Mouse (Mus musculus) midbrain, embryonic 10.5 days (tissue): ENCODE measurements around the gene Ppp4r3a. TPM values are rescaled to one million over a fixed set of nuclear protein-coding genes. Genes with fewer than 3 reads are reported as not detected.

Experiments used
- DNase-seq: peaks from one replicate; pipeline ENCODE4 v3.0.0-alpha.2; 2017; ENCODE audit warnings: low spot score
- H3K27ac ChIP-seq: fragments of 300-500 bp; sonication (generic); replicated peaks from 2 replicates; pipeline ENCODE4 v1.5.1; 2016; ENCODE audit warnings: mild to moderate bottlenecking
- H3K27me3 ChIP-seq: fragments of 300-500 bp; sonication (generic); 2 replicates; pipeline ENCODE4 v1.6.1; 2016; ENCODE audit warnings: low read depth, mild to moderate bottlenecking; ENCODE audit not compliant: poor library complexity, severe bottlenecking
- H3K36me3 ChIP-seq: fragments of 300-500 bp; sonication (generic); 2 replicates; pipeline ENCODE4 v1.6.1; 2016; ENCODE audit warnings: mild to moderate bottlenecking, moderate library complexity
- H3K4me1 ChIP-seq: fragments of 300-500 bp; sonication (generic); 2 replicates; pipeline ENCODE4 v1.6.1; 2016
- H3K4me3 ChIP-seq: fragments of 300-500 bp; sonication (generic); 2 replicates; pipeline ENCODE4 v1.5.1; 2016; ENCODE audit warnings: mild to moderate bottlenecking, moderate library complexity
- H3K9me3 ChIP-seq: fragments of 300-500 bp; sonication (generic); replicated peaks from 2 replicates; pipeline ENCODE4 v1.6.1; 2016; ENCODE audit warnings: mild to moderate bottlenecking
- WGBS: fragments of 180-500 bp; shearing (Covaris S2); methylation state at CpG from one replicate; pipeline ENCODE4 v1.1.7; 2016; 5-methylcytosine and 5-hydroxymethylcytosine counted together
- polyA plus RNA-seq: library from polyadenylated mRNA; unstranded; fragments of >200 nt; fragmentation: Nextera tagmentation; extraction: Ambion mirVana; gene quantifications from 2 replicates; pipeline ENCODE4 v1.2.1, GENCODE M21; 2016

Gene Ppp4r3a
- polyA plus RNA-seq, 1 experiment from 2014 or later, result 51.5 TPM

DNA sequence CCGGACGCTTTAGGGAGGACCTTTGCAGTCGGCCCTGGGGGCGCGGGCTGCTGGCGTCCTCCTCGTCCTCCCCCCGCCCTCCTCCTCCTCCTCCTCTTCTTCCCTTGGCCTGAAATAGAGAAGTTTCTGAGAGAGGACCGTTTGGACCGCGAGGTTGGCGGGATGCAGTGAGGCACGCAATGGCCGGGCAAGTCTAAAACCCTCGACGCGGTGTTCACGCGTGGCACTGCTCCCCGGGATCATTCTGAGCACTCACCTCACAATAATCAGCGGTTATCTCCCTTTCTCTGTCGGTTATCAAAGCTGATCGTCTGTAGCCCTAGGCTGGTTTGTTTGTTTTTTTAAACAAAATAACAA, 315 bp upstream of the Ppp4r3a start:
- H3K27me3 ChIP-seq, result no peaks in the 10 kb centered on the region
- no peaks in the 10 kb centered on the region for H3K9me3 ChIP-seq
- peaks cover 31% of the 10 kb centered on the region for H3K4me1 ChIP-seq
- under 1% methylated on average over 23 of the region's 23 CpGs for WGBS
- peak overlapping the region; percentile 99 for H3K27ac ChIP-seq
- H3K36me3 ChIP-seq, result peaks cover 29% of the 10 kb centered on the region
- peak overlapping the region; percentile 100 for H3K4me3 ChIP-seq
- DNase-seq, result no peak

DNA sequence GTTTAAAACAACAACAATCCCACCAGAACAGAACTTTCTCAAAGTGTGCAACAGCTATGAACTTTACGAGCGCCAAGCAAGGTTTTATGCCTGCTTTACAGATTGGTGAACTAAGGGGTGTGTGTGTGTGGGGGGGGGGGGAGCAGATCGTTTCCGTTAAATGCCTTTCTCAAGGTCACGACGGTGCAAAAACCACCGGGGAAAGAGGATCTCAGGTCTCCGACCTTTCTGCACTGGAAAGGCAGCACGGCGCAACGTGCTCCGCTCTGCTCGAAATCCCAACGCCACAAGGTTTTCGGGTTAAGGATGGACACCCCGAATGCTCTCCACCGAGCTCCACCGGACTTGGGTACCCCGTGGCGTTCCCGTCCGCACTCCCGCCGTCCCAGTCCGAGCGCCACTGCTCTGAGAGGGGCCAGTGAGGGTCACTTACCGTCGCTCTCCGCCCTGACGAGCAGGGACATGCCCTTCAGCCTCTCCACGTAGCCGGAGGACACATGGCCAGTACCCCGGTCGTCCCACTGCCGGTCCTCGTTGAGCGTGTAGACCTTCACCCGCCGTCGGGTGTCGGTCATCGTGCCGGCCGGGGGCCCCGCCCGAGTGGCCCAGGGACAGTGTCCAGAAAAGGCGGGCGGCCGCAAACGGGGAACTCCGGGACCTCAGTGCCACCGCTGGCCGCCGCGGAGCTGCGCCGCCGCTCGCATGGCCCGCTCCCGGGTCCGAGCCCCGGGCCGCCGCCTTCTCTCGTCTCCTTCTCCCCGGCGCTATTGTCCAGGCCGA, 1.0 kb downstream of the Ppp4r3a start:
- Histone ChIP-seq H3K9me3 (no peaks in the 10 kb centered on the region), H3K27ac (peak overlapping the region; percentile 99), H3K27me3 (no peaks in the 10 kb centered on the region), H3K36me3 (peaks cover 41% of the 10 kb centered on the region), H3K4me3 (peak overlapping the region; percentile 100), H3K4me1 (peaks cover 31% of the 10 kb centered on the region)
- peak; percentile 56 for DNase-seq
- under 1% methylated on average over 68 of the region's 69 CpGs for WGBS

DNA sequence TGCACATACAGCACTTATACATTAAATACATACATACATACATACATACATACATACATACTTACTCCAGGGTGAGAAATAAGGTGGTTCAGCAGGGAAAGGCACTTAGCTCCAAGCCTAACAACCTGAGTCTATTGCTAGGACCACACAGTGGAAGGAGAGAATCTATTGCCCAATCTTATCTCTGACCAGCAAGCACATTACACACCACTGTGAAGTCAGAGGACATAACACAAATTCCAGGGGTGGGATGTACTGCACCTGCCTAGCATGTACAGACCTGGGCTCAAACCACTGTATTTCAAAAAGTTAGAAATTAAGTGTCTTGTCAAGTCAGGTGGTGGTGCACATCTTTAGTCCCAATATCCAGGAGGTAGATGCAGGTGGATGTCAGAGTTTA, 5.5 kb downstream of the Ppp4r3a start:
- no peak overlapping the region for H3K27ac ChIP-seq
- H3K27me3 ChIP-seq, result no peaks in the 10 kb centered on the region
- DNase-seq, result no peak
- no peak overlapping the region for H3K4me3 ChIP-seq
- peaks cover 85% of the 10 kb centered on the region for H3K36me3 ChIP-seq
- no peaks in the 10 kb centered on the region for H3K9me3 ChIP-seq
- peaks cover 21% of the 10 kb centered on the region for H3K4me1 ChIP-seq

DNA sequence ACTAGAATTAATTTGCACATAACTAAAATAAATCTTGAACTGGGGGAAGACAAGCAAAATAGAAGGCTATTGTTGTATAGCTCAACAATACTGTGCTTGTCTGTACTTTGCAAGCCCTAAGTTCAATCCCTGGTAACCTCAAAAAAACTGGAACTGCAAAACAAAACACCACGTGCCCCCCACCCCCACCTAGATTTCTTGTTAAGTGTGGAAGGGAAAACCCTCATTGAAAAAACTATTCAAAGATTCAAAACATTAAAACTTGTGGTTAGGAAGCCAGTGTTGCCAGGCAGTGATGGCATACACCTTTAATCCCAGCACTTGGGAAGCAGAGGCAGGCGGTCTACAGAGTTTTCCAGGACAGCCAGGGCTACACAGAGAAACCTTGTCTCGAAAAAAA, 8.1 kb downstream of the Ppp4r3a start:
- WGBS, result 89% methylated on average over 3 of the region's 3 CpGs
- no peak overlapping the region for H3K27ac ChIP-seq
- no peak for DNase-seq
- no peaks in the 10 kb centered on the region for H3K27me3 ChIP-seq
- no peak overlapping the region for H3K4me3 ChIP-seq
- no peaks in the 10 kb centered on the region for H3K9me3 ChIP-seq
- peaks cover 97% of the 10 kb centered on the region for H3K36me3 ChIP-seq
- peaks cover 4% of the 10 kb centered on the region; the same call in 1 of the 2 replicates for H3K4me1 ChIP-seq

DNA sequence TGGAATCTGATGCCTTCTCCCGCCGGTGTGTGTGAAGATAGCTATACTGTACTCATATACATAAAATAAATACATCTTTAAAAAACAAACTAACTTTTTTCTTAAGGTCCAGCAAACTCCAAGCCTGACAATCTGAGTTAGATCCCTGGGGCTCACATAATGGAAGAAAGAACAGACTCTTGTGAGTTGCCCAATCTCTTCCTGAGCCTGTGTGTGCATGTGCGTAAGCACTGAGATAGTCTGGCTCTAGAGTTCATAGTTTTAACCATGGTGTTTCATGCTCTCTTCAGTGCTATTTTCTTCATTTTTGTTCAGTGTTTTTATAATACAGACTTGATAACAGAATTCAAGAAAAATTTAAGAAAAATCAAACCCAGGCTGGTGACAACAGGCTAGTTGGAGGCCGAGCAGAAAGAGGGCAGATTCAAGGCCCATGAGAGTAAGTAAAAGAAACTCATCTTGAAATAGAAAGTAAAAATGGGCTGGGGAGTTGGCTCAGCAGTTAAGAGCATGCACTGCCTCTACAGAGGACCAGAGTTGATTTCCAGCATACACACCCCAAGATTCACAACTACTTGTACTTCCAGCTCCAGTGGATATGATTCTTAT, 8.6 kb downstream of the Ppp4r3a start:
- H3K4me1 ChIP-seq, result no peaks in the 10 kb centered on the region
- peaks cover 95% of the 10 kb centered on the region for H3K36me3 ChIP-seq
- H3K27me3 ChIP-seq, result no peaks in the 10 kb centered on the region
- no peak overlapping the region for H3K27ac ChIP-seq
- WGBS, result 94% methylated on average over 4 of the region's 4 CpGs
- H3K9me3 ChIP-seq, result no peaks in the 10 kb centered on the region
- no peak for DNase-seq
- H3K4me3 ChIP-seq, result no peak overlapping the region

DNA sequence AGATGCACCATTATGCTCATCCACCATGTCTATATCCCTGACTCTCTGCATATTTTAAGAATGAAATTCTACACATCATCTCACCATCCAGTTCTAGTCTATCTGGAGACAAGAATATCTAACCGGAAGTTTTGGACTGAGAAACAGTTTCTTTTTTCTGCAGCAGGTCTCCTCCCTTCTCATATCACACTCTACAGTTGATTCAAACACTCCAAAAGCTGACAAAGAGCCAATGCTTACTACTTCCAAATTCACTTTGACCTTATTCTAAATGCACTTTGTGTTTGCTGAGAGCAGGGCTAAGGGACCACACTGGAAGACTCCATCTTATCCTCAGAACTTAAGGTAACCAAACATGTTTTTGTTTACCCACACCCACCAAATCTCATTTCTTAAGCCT, 13.7 kb downstream of the Ppp4r3a start:
- Histone ChIP-seq H3K4me3 (no peak overlapping the region), H3K36me3 (peaks cover 95% of the 10 kb centered on the region), H3K4me1 (no peaks in the 10 kb centered on the region), H3K27ac (no peak overlapping the region), H3K9me3 (no peaks in the 10 kb centered on the region), H3K27me3 (no peaks in the 10 kb centered on the region)
- no peak for DNase-seq
- 93% methylated on average over 1 of the region's 1 CpGs for whole genome bisulfite sequencing

DNA sequence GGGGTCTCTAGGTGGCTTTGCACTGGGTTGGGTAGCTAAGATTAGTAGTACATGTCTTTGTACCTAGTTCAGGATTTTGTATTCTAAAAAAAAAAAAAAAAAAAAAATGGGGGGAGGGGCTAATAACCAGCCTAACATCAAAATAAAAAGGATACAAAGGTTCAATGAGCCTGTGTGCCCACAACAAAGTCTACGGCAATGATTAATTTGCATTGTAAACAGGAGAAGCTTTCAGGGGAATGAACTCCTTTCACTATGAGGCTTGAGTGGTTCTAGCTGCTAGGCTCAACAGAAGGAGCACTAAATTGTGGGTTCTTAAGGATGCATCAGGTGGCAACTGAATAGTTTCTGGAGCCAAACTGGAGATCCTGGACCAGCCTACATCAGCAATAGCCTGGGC, 17.2 kb downstream of the Ppp4r3a start:
- no peak overlapping the region for H3K4me3 ChIP-seq
- peaks cover 96% of the 10 kb centered on the region for H3K36me3 ChIP-seq
- H3K27me3 ChIP-seq, result no peaks in the 10 kb centered on the region
- H3K9me3 ChIP-seq, result no peaks in the 10 kb centered on the region
- 86% methylated on average over 1 of the region's 1 CpGs for WGBS
- H3K27ac ChIP-seq, result no peak overlapping the region
- no peaks in the 10 kb centered on the region for H3K4me1 ChIP-seq
- no peak for DNase-seq

DNA sequence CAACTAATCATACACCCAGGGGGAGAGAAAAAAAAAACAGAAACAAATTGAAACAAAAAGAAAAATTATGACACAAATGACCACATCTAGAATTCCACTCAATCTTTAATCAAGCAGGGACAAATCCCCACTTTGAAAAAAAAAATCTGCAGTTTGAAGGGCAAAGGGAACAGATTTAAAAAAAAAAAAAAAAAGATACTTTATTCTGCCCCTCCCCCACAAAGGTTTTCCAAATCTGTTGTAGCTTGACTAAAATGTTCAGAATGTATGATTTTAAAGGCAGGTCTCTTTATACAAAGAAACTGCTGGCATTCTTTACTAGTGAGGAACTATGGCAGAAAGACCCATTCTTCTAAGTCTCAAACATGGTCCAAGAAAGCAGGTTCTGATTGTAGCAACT, 43.5 kb downstream of the Ppp4r3a start:
- peaks cover 85% of the 10 kb centered on the region for H3K36me3 ChIP-seq
- no peaks in the 10 kb centered on the region for H3K27me3 ChIP-seq
- H3K4me3 ChIP-seq, result no peak overlapping the region
- no peak overlapping the region for H3K27ac ChIP-seq
- H3K4me1 ChIP-seq, result no peaks in the 10 kb centered on the region
- DNase-seq, result no peak
- no peaks in the 10 kb centered on the region for H3K9me3 ChIP-seq

DNA sequence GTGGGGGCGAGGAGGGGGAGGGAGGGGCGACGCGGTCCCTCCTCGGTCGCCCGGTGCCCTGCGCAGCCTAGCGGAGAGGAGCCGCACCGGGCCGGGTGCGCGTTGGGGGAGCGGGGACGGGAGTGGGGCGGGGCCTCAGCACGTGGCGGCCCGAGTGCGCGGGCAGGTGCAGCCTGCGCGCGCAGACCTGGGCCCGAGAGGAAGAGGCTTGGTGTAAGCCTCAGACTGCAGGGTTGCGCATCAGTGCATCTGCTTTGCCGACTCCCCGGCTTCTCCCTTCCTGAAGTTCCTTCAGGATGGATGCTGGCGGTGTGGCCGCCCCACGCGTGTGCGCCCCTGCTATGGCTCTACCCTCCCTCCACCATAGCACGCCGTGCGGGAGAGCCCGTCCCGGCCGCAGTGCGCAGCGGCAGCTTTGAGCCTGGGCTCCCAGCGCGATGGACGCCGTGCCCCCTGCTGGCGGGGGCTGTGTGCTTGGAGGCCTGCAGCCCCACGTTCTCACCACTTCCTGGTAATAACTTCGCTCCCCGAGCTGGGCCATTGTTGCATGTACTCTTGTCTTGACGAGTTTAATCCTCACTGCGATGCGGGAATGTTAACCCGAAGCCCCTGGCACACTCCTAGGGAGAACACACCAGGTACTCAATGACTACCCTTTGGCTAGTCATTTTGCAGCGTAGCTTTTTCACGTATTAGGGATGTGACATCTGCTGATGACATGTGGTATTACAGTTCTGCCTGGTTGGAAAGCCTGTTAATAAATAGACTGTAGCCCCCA, 54.4 kb downstream of the Ppp4r3a start, which contains the start of gene Ccdc88c:
TSS of gene Ccdc88c (minus strand) at position 103 of the 778 bp plus-strand sequence.
- Histone ChIP-seq H3K4me3 (peak within 1 kb of the TSS; percentile 77), H3K9me3 (no peaks in the 10 kb centered on the region), H3K27me3 (peaks cover 8% of the 10 kb centered on the region; the same call in 1 of the 2 replicates), H3K36me3 (peaks cover 9% of the 10 kb centered on the region), H3K27ac (peak within 1 kb of the TSS; percentile 99), H3K4me1 (peaks cover 45% of the 10 kb centered on the region)
- peak; percentile 88 for DNase-seq
- WGBS, result under 1% methylated on average over 52 of the region's 56 CpGs

DNA sequence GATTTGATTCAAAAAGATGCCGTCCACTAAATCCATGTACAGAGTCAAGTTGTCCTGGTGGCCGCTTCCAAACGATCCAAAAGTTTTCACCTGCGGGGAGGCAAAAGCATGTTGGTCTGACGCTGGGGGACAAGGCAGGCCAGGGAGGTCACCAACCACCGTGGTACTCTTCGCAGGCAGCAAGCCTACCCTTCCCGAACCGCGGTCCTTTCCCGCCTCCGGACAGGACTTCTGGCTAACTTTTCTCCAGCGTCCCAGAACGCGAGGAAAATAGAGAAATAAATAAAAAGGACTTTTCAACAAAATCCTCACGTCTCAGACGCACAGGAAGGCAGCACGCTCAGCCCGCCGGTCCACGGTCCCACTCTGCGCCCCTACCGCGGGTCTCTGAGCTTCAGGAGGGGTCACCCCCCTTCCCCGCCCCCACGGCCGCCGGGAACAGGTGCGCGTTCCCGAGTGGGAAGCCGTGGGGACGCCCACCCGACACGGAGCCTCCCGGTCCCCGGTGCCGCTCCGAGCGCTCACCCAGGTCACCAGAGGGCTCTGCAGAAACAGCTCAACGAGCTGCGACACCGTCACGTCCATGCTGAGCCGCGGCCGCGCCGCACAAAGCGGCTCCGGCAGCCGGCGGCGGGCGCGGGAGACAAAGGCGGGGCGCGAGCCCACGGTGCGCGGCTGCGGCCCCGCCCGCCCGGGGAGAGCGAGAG, 55.1 kb downstream of the Ppp4r3a start:
- H3K27me3 ChIP-seq, result peaks cover 8% of the 10 kb centered on the region; the same call in 1 of the 2 replicates
- H3K27ac ChIP-seq, result peak overlapping the region; percentile 99
- peak; percentile 58 for DNase-seq
- peak overlapping the region; percentile 77 for H3K4me3 ChIP-seq
- peaks cover 16% of the 10 kb centered on the region for H3K36me3 ChIP-seq
- H3K4me1 ChIP-seq, result peaks cover 52% of the 10 kb centered on the region
- no peaks in the 10 kb centered on the region for H3K9me3 ChIP-seq
- under 1% methylated on average over 65 of the region's 67 CpGs for WGBS

DNA sequence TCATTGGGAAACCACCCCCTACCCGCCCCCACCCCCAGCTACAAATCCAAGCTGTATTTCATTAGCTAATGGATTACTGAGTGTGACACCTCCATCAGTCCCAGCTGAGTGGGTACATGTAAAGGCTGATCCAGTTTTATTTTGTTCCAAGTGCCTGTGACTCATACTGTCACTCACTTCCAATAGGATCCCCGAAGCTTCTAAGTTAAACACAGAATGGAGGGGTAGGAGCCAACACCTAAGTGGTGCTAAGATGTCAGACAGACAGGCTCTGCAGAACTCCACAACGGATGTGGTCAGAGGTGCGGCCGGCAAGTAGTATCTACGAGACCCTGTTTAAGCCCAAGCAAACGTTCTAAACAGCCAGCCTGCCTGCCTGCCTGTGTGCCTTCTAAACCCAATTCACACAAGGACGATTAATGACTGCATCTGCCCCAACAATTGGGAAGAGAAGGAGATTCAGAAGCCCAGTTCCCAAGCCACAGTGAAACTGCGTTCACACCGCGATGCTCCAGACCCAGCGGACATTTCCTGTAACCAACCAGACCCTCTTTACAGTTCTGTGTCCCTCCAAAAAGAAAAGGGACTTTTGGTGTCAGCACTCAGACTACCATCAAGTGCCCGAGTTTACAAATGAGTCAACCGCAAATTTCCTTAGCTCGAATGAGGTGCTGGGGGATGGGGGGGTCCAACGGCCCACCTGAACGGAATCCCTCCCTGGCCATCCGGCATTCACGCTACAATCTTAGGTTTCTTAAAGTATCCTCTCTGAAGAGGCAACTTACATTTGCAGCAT, 55.9 kb downstream of the Ppp4r3a start:
- Histone ChIP-seq H3K27me3 (peaks cover 8% of the 10 kb centered on the region; the same call in 1 of the 2 replicates), H3K9me3 (no peaks in the 10 kb centered on the region), H3K4me3 (peak overlapping the region; percentile 77), H3K4me1 (peaks cover 57% of the 10 kb centered on the region), H3K27ac (peak overlapping the region; percentile 99), H3K36me3 (peaks cover 24% of the 10 kb centered on the region)
- under 1% methylated on average over 19 of the region's 19 CpGs for WGBS
- DNase-seq, result peak; percentile 45

DNA sequence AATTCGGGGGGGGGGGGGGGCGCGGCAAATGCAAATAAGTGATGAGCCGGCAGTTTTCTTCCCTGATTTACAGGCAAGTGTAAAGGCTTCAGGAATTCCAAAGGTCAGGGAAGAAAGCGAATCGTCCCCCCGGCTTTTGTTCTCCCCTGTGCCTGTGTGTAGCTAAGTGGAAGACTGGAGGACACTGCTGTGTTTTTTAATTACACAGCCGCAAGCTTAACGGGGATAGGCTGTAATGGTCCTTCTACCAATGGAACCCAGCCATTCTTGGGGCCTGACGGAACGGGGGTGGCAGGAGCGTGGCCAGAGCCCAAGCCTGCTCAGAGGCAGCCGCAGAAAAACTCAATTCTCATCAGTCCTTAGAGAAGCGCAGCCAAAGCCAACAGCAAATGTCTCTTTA, 56.6 kb downstream of the Ppp4r3a start:
- Histone ChIP-seq H3K4me1 (peaks cover 63% of the 10 kb centered on the region), H3K9me3 (no peaks in the 10 kb centered on the region), H3K27me3 (peaks cover 8% of the 10 kb centered on the region; the same call in 1 of the 2 replicates), H3K4me3 (peak overlapping the region; percentile 77), H3K36me3 (peaks cover 31% of the 10 kb centered on the region), H3K27ac (peak overlapping the region; percentile 99)
- DNase-seq, result no peak
- WGBS, result 3% methylated on average over 14 of the region's 14 CpGs
